ENCODE assay signal across 8 mouse cellular contexts in the genomic region with DNA sequence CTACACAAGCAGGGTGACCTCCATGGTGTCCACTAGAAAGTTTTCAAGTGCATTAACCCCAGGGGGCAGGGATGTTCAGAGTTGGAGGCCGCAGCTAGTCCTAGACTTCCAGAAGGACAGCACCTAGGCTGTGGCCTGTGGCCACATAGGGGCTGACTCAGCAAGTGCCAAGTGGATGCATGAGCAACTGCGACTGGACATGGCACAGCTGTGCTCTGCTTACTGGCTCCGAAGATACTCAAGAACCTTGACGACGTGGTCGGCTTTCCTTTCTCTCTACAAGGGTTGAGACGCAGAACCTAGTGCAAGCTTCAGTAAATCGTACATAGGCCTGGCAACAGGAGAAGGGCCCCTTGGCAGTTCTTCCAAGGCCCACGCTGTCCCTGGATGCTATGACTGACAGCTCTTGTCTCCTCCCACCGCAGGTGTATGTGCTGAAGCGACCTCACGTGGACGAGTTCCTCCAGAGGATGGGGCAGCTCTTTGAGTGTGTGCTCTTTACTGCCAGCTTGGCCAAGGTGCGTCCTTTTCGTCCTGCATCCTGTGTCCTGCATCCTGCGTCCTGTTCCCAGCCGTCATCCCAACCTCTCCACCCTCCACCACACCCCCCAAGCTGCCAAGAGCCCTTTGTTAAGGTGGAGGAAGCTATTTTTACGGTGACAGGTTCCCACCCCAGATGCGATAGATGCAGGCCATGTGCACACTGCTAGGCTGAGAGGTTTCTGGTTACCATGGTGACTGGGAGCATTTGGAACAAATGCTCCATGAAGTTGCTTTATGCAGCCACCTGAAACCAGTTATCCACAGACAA. TPM values are rescaled to one million over a fixed set of nuclear protein-coding genes. Genes with fewer than 3 reads are reported as not detected.
DNase-seq lines count a peak whose midpoint lies in the region; ATAC-seq and TF ChIP-seq lines count a peak whose summit lies in the region.

No protein-coding gene starts in this region.

- no peak overlapping the region for H3K9ac ChIP-seq in limb, embryonic 14.5 days (ENCODE audit: low read depth, low read length, severe bottlenecking)

- H3K36me3 ChIP-seq in hindbrain, embryonic 10.5 days, result peaks cover 17% of the 10 kb centered on the region
- peaks cover 53% of the 10 kb centered on the region for H3K36me3 ChIP-seq in limb, embryonic 14.5 days (ENCODE audit: control insufficient read depth, insufficient read depth, low read length)

- H3K9me3 ChIP-seq in hindbrain, embryonic 10.5 days, result no peaks in the 10 kb centered on the region
- no peaks in the 10 kb centered on the region for H3K9me3 ChIP-seq in limb, embryonic 14.5 days (ENCODE audit: control insufficient read depth, low read length)

- no peak for TF ChIP-seq POLR2A in limb, embryonic 14.5 days (IDR thresholded peaks at IDR 0.05; ENCODE audit: borderline replicate concordance, extremely low read depth, insufficient read depth, insufficient read length)

- peak; percentile 38; the same call in 1 of the 2 replicates for ATAC-seq in limb, embryonic 14.5 days (ENCODE audit: low FRiP score, low read depth)
- no peak for ATAC-seq in inflammation-experienced regulatory T-cells, adult 6 months

- H3K27me3 ChIP-seq in hindbrain, embryonic 10.5 days (ENCODE audit: insufficient read depth, poor library complexity, severe bottlenecking), result peaks cover 3% of the 10 kb centered on the region; the same call in 1 of the 2 replicates
- H3K27me3 ChIP-seq in limb, embryonic 14.5 days (ENCODE audit: control insufficient read depth, insufficient read depth, low read length), result no peaks in the 10 kb centered on the region

- WGBS in hindbrain, embryonic 10.5 days, result 72% methylated on average over 19 of the region's 19 CpGs
- WGBS in limb, embryonic 14.5 days, result 61% methylated on average over 19 of the region's 19 CpGs

- intact Hi-C loops in gastrocnemius, postnatal 14 days (cut with DNase I; ENCODE audit: low total_unique reads), result no loop called here

- H3K4me3 ChIP-seq in hindbrain, embryonic 10.5 days, result no peak overlapping the region
- H3K4me3 ChIP-seq in limb, embryonic 14.5 days (replicated peaks; ENCODE audit: low read length), result no peak overlapping the region

- peak; percentile 29 for DNase-seq in retina, postnatal 1 day
- no peak for DNase-seq in retina, embryonic 14.5 days (ENCODE audit: low spot score)
- DNase-seq in hindbrain, embryonic 10.5 days (ENCODE audit: low spot score), result no peak
- DNase-seq in limb, embryonic 14.5 days (ENCODE audit: low spot score), result no peak
- DNase-seq in right cerebral cortex, postnatal 36 days (ENCODE audit: low spot score in 2 of 2), result peak; percentile 38 to 49
- DNase-seq in gastrocnemius, postnatal 14 days, result no peak
- no peak for DNase-seq in cerebellum, adult 11-12 months

- H3K4me1 ChIP-seq in hindbrain, embryonic 10.5 days (replicated peaks), result peaks cover 42% of the 10 kb centered on the region
- H3K4me1 ChIP-seq in limb, embryonic 14.5 days (ENCODE audit: control insufficient read depth, insufficient read depth, low read length), result peaks cover 58% of the 10 kb centered on the region

- no peak overlapping the region for H3K4me2 ChIP-seq in limb, embryonic 14.5 days (replicated peaks; ENCODE audit: low read depth, low read length, severe bottlenecking)

- peak overlapping the region; percentile 47; the same call in 1 of the 2 replicates for H3K27ac ChIP-seq in hindbrain, embryonic 10.5 days
- H3K27ac ChIP-seq in limb, embryonic 14.5 days (replicated peaks; ENCODE audit: low read depth, low read length), result peak overlapping the region; percentile 77

RNA-seq across cellular contexts. Expression of gene Vill, which starts 19.3 kb away (rescaled TPM):
- polyA plus RNA-seq in hindbrain, embryonic 10.5 days (2016; fragmentation: Nextera tagmentation; extraction: Ambion mirVana), result 15.8 and 16.1 TPM in 2 replicates
- polyA plus RNA-seq in limb, embryonic 14.5 days (2012; rRNA removed), result 49.8 and 68.2 TPM in 2 replicates
- 25.2 and 29.0 TPM in 2 replicates for polyA plus RNA-seq in limb, embryonic 14.5 days (2014; fragmentation: Nextera tagmentation; extraction: Ambion mirVana)
- under 1 TPM; 0.31 to 0.96 TPM for total RNA-seq in gastrocnemius, postnatal 14 days (2021)
- 10 to 100 TPM; 17.6 to 20.9 (median 17.8) TPM for polyA plus RNA-seq in inflammation-experienced regulatory T-cells, adult 6 months (2017; shearing (Covaris generic))

RNA-seq across cellular contexts. Expression of gene Plcd1, which starts 60.0 kb away (rescaled TPM):
- 30.8 and 31.8 TPM in 2 replicates for polyA plus RNA-seq in hindbrain, embryonic 10.5 days (2016; fragmentation: Nextera tagmentation; extraction: Ambion mirVana)
- 50.0 and 60.8 TPM in 2 replicates for polyA plus RNA-seq in limb, embryonic 14.5 days (2012; rRNA removed)
- polyA plus RNA-seq in limb, embryonic 14.5 days (2014; fragmentation: Nextera tagmentation; extraction: Ambion mirVana), result 38.0 and 38.2 TPM in 2 replicates
- 10 to 100 TPM; 11.6 to 11.7 TPM for total RNA-seq in gastrocnemius, postnatal 14 days (2021)
- 1 to 10 TPM in 2 of 3 experiments, under 1 TPM in 1; 0.34 to 1.9 (median 1.8) TPM for polyA plus RNA-seq in inflammation-experienced regulatory T-cells, adult 6 months (2017; shearing (Covaris generic))

Comparison
In these comparisons a context has a peak if more than half of its experiments do, and no peak if none do; other contexts are left out.
1. DNase-seq: peak in retina, postnatal 1 day (single experiment) and right cerebral cortex, postnatal 36 days (2 of 2); none in retina, embryonic 14.5 days (single experiment), hindbrain, embryonic 10.5 days (single experiment), limb, embryonic 14.5 days (single experiment), gastrocnemius, postnatal 14 days (single experiment) and cerebellum, adult 11-12 months (single experiment).
2. RNA of gene Plcd1, which starts 60.0 kb away (polyA plus RNA-seq): 38.0 to 60.8 TPM in limb, embryonic 14.5 days and 30.8 to 31.8 TPM in hindbrain, embryonic 10.5 days; 0.34 to 1.9 TPM in inflammation-experienced regulatory T-cells, adult 6 months; every median in the first group is over 10 times any median in the second.